Mouse (Mus musculus): ENCODE measurements around the gene Ptrh2.
A peak's percentile ranks its signal among the peaks of the same experiment; 100 is the strongest.
"Not testable (repeated sequence)": the region's sequence is repeated elsewhere in the genome, so short reads cannot be mapped to it uniquely, and the experiment has no call there.

The Ptrh2 gene

DNA sequence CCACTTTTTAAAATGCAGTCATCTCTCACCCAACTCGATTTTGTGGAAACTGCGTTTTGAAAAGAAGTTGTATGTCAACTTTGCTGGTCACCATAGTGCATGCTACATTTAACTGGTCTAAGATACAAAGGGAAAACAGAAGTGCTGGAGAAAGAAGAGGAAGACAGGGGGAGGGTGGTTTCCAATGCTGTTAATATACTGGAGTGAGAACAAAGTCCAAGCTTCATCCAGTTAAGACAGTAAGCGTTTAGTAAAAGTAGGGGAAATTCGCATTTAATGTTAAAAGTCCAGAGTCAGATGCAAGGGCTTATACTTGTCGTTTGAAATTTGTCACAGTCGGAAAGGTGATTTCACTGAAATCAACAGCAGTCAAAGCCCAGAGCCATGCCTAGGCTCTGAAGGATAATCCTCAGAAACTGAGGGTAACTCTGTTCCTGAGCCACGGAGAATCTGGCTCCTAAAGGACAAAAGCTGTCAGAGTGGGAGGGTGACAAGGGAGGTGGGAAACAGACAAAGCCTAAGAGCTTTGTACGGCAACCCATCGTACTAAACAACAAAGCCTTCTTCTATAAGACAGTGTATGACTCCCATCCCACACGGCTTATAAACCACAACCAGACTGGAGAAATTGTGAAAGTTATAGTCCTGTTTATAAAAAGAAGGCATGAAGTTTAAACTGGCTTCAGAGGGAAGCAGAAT is 50.6 kb downstream of the Ptrh2 start:
- no peak for DNase-seq

DNA sequence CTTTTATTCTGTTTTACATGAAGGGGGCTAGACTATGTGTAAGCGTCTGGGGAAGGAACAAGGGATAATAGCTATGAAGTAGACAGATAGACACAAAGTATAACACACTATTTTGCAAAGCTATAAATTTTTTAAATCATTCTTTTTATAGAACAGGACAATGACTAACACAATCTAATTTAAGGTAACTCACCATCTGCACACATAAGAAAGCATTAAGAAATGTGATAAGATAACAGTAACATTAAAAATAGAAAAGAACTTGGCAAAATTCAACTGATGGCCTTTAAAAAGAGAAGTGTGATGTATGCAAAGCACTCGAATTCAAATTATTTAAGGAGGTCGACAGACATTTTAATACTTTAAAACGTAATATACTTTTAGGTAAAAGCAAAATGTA is 51.2 kb downstream of the Ptrh2 start:
- DNase-seq: no peak

DNA sequence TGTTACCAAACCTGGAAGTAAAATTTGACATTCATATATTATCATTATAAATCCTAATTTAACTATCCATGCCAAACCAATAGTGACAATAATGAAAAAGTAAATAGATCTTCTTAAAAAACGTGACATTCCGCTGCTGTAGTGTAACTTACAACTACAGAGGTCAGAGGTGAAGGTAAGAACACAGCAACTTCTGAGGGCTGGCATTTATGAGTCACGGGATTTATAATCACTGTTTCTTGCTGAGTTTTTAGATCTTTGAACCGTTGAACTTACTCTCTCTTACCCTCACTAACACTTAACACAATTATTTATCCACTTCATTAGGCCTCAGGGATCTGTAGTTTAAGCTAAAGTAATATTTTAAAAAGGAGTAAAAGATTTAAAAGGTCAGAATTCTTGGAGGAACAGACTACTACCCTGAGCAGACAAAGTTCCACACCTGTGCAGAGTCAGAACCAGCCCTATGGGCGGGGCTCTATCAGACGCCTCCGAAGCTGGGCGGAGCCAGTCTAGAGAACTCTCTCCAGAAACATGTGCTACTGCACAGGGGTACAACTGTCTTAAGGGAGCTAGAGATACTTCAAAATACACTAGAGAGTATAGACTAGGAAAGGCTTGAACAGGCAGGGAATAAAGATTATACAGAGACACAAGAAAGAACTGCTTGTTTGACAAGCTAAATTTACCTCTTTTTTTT is 53.7 kb downstream of the Ptrh2 start:
- DNase-seq: peak; percentile 17 to 40

DNA sequence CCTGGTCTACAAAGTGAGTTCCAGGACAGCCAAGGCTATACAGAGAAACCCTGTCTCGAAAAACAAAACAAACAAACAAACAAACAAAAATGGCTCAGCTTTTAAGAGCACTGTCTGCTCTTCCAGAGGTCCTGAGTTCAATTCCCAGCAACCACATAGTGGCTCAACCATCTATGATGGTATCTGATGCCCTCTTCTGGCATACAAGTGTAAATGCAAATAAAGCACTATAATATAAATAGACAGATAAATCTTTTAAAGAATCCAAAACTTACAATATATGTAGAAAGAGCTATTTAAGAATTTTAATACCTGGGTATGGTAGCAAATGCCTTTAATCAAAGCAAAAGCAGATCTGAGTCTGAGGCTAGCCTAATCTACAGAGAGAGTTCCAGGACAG is 54.5 kb downstream of the Ptrh2 start:
- not testable (repeated sequence) for DNase-seq

DNA sequence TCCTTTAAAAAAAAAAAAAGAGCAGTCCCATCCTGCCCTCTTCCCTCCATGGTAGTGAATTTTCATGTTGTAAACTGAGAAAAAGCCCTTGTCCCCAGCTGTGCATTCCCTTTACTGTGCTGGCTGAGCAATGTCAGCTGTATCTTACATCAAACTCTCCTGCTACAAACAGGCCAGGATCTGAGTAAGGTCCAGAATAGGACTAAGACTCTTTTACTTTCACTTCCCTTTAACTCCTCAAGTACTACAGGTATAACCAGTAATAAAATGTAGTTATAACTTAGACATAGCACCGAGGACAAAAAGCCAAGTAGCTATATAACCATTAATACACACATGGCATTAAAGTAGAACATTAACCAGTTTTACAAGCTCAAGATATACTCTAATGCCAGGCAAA is 55.2 kb downstream of the Ptrh2 start:
- DNase-seq: no peak

DNA sequence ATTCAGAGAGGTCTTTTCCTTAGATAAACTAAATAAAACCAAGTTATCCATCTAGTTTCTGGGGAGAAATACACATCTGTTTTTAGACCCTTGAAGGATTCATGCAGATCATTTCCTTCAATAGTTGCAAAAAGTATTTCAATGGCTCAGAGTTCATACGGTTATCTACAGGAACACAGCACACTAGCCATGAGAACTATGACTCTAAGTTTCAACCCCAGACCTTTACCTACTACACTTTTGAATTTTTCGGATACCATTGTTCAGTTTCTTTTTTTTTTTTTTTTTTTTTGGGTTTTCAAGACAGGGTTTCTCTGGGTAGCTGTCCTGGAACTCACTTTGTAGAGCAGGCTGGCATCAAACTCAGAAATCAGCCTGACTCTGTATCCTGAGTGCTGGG is 55.7 kb downstream of the Ptrh2 start:
- no peak for DNase-seq

DNA sequence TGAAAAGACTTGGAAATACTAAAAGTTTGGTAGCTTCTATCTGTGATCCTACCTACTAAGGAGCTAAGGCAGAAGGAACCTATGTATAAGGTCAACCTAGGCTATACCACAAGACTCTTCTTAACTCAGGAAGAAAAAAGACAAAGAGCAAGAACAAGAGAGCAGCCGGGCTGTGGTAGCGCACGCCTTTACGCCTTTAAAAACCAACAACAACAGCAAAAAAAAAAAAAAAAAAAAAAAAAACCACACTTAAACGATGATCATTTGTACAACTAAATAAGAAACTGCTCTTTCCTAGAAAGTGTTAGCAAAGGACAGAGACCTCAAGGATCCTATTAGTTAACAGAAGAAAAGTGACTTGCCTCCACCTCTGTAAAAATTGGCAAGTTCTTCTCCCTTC is 57.7 kb downstream of the Ptrh2 start:
- no peak for DNase-seq
